Mouse (Mus musculus) CD4-positive naive resting alpha-beta T cell, adult 76 days (primary cell): ENCODE data around the gene V1ra8. TPM values are rescaled to one million over a fixed set of nuclear protein-coding genes. Genes with fewer than 3 reads are reported as not detected.

Experiments
- total RNA-seq: library from RNA; stranded (reverse); gene quantifications from one replicate; pipeline ENCODE4 v1.2.4, GENCODE M21; 2023

Gene V1ra8
- total RNA-seq: not detected

DNA sequence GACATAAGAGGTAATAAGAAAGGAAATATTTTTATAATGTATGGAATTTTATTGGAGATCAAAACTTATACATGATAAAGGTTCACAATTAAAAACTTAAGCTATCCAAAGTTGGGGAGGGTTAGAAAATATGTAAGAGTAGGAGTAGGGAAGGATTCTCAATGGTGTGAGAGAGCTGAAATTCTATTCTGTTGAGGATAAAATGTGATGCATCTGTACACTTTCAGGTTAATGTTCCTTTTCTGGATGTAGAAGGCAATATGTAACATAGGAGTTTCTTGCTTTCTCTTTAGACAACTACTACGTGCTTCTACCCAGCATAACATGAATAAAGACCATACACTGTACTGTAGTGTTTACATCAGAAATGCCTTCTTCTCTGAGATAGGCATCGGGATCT lies at the start of gene V1ra8:
Gene V1ra8 (plus strand): TSS at position 301 of the 400 bp plus-strand sequence.

GRCm38 (mm10) chr6:90174508-90174907 lies 28.1 kb upstream of the V1ra8 start, which contains the start of gene Vmn1r52:
Vmn1r52 (plus strand) TSS chr6:90174808.

GRCm38 (mm10) chr6:90224338-90224737 lies 21.7 kb downstream of the V1ra8 start, which contains the start of gene Vmn1r53:
Vmn1r53 (minus strand) TSS chr6:90224438.

DNA sequence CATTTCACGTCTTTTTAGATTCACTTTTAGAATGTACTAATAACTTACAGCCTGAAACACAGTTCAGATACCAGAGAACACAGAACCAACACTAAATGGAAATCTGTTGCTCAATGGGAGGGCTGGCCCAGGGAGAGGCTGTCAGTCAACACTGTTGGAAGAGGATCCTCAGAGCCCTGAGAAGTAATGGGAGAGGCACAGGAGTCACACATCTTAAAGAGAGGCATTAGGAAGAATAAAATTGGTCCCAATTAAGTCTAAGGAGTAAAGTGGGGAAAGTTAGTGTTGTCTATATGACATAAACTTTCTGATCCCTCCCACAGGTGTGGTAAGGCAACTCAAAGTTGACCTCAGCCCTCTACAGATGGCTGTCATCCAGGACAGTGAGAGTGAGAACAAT lies 43.4 kb downstream of the V1ra8 start, which contains the start of gene Vmn1r54:
Gene Vmn1r54 (plus strand): TSS at position 301 of the 400 bp plus-strand sequence.

Other genes starting within 250 kb of the V1ra8 start
- not detected for gene Vmn1r46, start 233.5 kb upstream of the V1ra8 start, total RNA-seq
- not detected for gene Vmn1r47, start 186.6 kb upstream of the V1ra8 start, total RNA-seq
- not detected for gene Vmn1r48, start 166.0 kb upstream of the V1ra8 start, total RNA-seq
- not detected for gene Vmn1r49, start 124.3 kb upstream of the V1ra8 start, total RNA-seq
- gene Vmn1r50, start 101.4 kb upstream of the V1ra8 start, total RNA-seq: not detected
- not detected for gene Vmn1r51, start 80.2 kb upstream of the V1ra8 start, total RNA-seq
- not detected for gene Vmn1r52, start 28.0 kb upstream of the V1ra8 start, total RNA-seq
- gene Vmn1r53, start 21.6 kb downstream of the V1ra8 start, total RNA-seq: not detected
- gene Vmn1r54, start 43.5 kb downstream of the V1ra8 start, total RNA-seq: not detected
- gene BC048671, start 98.4 kb downstream of the V1ra8 start, total RNA-seq: not detected
- gene Chst13, start 122.4 kb downstream of the V1ra8 start, total RNA-seq: not detected
- not detected for gene Uroc1, start 130.5 kb downstream of the V1ra8 start, total RNA-seq
- gene Zxdc, start 166.7 kb downstream of the V1ra8 start, total RNA-seq: 33.9 TPM
- not detected for gene Cfap100, start 226.0 kb downstream of the V1ra8 start, total RNA-seq